Mouse (Mus musculus) activated CD4-positive, CD25-positive, alpha-beta regulatory T cell, adult 4 months (primary cell): Measurements from ENCODE around the gene Hcst. TPM values are rescaled to one million over a fixed set of nuclear protein-coding genes. Genes with fewer than 3 reads are reported as not detected.
A peak's percentile ranks its signal among the peaks of the same experiment; 100 is the strongest.

Experiments
- ATAC-seq: one replicate; pipeline ENCODE4 v1.8.0; 2017
- polyA plus RNA-seq, 2 experiments: library from polyadenylated mRNA; unstranded; fragments of 100-300 nt; shearing (Covaris generic); gene quantifications; one replicate each; pipeline ENCODE4 v1.2.1; 2017

Gene Hcst
- polyA plus RNA-seq, 2 experiments from 2014 or later: 433 to 632 TPM

DNA sequence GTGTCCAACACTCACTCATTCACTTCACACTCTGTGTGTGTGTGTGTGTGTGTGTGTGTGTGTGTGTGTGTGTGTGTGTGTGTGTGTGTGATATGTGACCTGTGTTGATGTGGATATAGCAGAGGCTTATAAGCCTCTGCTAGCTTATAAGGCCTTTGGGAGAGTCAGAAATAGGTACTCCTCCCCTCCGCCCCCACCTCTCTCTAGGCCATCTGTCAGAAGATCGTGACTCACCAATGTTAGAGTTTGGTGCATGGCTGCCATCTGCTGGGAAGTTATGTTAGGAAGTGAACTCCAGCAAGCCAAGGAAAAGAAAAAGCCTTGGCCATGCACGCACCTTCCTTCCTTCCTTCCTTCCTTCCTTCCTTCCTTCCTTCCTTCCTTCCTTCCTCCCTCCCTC, 12.1 kb upstream of the Hcst start:
- ATAC-seq: peak; percentile 81

DNA sequence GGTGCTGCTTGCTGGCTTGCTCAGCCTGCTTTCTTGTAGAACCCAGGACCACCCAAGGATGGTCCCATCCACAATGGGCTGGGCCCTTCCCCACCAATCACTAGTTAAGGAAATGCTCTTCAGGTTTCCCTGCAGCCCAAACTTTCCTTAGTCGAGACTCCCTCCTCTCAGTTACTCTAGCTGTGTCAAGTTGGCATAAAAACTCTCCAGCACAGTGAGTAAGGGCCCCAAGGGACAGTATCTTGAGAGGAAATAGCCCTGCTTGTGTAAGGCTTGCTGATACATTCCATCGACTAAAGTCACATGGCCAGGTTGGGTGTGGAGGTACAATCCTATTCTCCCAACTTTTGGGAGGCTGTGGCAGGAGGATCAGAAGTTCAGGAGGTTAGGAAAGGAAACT, 10.5 kb upstream of the Hcst start:
- ATAC-seq: no peak

DNA sequence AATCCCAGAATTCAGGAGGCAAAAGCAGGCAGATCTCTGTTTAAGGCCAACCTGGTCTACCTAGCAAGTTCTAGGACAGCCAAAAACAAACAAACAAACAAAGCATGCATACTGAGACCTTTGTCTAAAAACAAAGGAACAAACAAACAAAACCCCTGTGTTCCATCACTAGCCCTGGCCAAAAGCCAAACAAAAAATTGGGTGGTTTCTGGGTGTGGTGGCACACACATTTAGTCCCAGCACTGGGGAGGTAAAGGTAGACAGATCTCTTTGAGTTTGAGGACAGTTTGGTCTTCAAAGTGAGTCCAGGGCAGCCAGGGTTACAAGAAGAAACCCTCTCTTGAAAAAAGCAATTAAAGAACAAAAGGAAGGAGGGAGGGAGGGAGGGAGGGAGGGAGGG, 9.7 kb upstream of the Hcst start:
- ATAC-seq: no peak

DNA sequence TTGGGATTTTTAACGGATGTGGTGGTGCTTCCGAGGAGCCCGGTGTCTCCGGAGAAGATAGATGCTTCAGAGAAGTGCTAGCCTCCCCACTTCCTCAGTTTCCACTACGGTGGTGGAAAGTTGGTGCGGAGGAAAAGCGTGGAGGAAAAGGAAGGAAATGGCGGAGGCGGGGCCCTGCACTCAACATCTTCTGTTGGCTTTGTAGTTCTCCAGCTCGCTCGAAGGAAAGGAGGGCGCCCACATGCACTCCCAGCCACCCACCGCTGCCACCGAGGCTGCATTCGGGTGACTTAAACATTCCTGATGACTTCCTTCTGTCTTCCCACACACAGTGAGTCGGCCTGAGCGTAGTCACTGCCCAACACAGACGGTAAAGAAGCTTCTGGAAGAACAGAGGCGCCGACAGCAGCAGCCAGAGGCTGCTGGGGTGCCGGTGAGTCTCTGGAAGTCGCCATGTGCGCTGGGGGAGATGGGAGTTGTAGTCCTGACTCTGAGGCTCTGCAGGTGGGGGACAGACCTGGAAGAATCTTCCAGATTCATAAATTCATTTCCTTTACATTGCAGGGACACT, 3.5 kb upstream of the Hcst start:
- peak; percentile 25 for ATAC-seq

DNA sequence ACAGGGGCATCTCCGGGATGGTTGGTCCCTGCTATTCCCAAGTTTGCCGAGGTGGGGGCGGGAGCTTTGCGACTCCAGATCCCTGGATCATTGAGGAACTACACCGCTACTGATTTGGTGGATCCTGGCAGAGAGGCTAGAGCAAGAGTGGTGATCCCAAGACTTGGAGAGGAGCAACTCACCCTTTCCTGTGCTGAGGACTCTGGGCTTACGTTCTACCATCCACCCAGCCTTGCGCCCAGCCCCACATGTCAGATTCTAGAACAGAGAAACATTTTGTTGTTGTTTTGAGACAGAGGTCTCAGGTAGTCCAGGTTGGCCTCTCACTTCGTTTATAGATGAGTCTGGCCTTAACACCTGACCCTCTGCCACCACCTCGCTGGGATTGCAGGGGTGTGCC, 2.9 kb upstream of the Hcst start:
- ATAC-seq: no peak

DNA sequence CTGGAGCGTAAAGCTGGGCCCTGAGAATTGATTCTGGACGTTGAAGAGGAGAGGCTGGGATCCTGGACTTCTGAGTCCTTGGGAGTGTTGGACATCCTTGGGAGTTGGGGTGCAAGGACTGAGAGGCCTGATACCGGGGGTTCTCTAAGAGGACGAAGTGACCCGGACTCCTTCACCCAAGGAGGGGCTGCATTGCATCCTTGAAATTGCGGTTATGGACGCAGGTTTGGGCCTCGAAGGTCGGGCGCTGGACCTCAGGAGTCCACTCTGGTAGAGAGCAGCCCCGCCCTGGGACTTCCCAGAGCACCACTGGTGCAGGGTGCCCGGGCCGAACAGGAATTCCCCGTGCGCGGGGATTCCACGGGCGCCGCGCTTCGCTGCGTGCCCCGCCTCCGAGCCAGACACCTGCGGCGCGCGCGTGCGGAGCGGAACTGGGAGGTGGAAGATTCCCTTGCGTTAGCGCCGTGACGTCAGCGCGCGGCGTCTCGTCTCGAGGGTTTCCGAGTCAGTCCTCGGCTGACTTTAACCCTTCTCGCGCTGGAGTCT, 2.3 kb upstream of the Hcst start:
- peak; percentile 61 for ATAC-seq

DNA sequence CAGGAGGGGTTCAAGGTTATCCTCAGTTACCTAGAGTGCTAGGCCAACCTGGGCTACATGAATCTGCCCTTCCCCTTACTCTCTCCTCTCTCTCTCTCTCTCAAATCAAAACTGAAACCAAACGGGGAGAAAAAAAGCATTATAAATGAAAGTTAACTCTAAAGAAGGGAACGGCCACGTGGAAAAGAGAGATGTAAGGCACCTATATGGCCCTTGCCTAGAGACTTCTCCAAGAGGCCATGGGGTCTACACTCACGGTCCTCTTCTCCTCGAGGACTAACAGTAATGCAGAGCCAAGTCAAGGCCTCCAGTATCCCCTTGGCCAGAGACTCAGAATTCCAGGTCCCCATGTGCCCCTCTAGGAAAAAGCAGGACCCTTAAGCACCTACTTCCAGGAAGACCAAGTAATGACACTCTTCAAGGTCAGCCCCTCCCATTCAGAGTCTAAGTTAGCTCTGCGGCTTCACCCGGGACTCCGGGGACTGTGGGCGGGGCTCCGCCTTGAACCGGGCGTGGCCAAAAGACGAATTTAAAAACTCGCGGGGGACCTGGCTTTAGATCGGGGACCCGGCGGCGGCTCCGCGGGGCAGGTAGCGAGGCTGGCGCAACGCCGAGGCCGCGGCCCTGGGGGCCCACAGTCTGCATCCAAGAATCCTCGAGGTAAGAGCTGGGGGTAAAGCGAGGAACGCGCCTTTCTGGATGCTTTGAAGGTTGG, 1.7 kb upstream of the Hcst start, which contains the start of gene Nfkbid:
Nfkbid (plus strand) TSS at position 558 of the 715 bp plus-strand sequence.
- peak; percentile 34 for ATAC-seq

DNA sequence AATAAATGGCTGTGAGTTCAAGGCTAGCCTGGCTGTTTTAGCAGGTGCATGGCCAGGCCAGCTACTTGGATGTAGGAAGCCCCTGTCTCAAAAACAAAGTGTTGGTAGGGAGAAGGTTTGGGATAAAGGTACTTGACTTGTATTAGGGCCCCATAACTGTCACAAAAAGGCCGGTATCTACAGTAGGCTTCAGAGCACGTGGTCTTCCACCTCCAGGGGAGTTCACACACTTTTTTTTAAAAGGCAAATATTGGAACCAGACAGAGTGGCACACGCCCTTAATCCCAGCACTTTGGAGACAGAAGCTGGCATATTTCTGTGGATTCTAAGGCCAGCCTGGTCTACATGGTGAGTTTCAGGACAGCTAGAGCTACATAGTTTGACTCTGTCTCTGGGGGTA, 1.0 kb upstream of the Hcst start:
- no peak for ATAC-seq

DNA sequence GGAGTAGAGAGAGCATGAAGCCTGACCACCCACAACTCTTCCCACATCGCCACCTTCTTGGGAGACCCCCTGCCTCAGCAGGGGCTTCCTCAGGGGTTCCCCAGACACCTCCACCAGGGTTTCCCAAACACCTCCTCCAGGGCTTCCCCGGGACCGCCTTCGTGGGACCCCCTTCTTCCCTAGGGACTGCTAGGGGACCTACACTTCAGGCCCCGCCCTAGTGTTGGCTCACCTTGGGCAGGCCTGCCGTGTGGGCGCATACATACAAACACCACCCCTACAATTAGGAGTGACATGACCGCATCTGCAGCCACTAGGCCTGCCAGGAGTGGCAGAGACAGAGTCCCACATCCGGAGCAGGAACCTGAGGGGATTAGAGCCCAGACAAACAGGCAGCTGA, 1.8 kb downstream of the Hcst start:
- ATAC-seq: peak; percentile 21

DNA sequence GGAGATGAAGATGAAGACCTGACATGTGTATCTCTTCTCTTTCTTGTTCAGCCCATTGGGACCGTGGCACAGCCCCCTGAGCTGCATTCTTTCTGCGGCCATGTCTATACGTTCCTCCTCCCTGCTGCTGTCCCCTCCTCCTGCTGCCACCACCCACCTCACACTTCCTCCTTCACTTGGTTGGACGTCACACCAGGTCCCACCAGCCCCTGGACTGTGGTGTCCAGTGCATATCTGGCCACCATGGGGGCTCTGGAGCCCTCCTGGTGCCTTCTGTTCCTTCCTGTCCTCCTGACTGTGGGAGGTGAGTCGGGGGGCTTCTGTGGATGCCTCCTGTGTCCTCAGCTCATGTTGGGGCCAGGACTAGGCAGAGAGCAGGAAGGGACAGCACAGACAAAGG, 6.1 kb downstream of the Hcst start, which contains the start of gene Tyrobp:
Tyrobp (plus strand) TSS at position 165 of the 400 bp plus-strand sequence.
- no peak for ATAC-seq

DNA sequence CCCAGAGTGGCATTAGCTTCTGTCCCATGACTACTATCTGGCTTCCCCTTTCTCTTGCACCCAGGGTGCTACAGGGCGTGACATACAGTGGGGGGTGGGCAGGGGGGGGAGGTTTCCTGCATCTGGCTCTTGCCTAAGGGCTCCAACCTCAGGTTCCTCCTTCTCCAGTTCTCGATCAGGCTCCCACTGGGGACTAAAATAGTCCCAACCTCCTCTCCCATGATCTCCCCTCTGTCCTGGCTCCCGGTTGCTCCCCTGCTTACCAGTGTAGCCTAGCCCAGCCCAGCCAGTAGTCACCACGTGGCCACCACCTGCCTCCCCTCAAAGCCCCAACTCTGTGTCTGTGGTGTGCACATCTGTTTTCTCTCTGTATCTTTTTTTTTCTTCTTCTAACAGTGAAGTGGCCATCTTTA, 6.9 kb downstream of the Hcst start:
- no peak for ATAC-seq

DNA sequence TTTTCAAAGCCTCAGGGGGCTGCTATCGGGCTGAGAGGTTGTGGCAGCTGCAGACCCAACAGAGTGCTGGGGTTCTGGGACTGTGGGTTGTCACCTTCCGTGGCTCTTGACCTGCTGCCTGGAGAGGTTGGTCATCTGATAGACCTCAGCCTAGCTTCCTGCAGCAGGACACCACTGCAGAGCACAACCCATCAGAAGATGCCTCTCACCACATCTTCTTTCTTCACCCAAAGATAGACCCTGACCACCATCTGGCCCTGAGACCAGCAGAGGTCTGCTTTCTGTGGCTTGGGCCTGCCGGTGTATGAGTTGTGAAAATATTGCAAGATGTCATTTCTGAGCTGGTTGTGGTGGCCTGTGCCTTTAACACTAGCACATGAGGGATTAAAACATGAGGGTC, 8.6 kb downstream of the Hcst start:
- no peak for ATAC-seq

DNA sequence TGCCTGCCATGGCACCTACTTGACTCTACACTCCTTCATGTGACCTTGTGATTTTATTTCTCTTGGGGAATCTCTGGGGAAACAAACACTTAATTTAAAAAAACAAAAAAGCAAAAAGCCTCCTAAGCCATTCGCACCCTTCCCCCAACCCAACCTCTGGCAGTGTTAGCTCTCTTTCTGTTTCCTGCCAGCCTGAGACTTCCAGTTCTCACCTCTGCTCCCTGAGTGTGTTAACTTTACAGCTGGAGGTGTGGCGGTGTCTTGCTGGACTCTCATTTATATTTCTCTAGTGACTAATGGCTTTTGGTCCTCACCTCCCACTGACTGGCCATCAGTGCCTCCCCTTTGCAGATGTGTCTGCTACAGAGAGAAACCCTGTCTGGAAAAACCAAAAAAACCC, 9.9 kb downstream of the Hcst start:
- no peak for ATAC-seq

DNA sequence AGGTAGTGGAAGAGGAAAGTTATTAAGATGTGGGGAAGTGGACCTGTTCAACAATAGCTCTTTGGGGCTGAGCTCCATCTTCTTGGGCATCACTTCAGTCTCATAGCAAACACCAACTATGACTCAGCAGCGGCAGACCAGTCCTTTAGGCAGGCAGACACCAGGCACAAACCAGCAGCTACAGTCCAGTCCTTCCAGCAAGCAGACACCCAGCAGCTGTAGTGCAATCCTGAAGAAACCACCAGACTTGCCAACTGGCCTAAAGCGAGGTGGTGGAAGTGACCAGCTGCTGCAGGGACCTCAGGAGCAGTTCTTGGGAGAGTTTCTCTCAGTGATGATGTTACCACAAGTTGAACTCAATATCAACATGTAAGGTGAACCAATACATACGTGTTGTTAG, 11.0 kb downstream of the Hcst start:
- ATAC-seq: no peak

DNA sequence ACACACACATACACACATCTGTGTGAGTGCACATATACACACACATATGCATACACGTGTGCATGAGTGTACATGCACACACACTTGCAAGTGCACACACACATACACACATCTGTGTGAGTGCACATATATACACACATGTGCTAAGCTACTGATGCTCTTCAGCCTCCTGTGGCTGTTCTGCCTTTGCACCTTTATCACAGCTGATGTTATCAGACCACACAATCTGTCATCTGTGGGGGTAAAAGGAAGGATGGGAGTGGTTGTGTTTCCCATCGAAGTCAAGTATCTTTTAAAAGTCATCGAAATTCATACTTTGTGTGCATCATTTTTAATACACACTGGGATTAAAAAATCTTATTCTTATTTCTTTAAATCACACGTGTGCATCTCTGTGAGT, 17.3 kb downstream of the Hcst start:
- ATAC-seq: peak; percentile 54

DNA sequence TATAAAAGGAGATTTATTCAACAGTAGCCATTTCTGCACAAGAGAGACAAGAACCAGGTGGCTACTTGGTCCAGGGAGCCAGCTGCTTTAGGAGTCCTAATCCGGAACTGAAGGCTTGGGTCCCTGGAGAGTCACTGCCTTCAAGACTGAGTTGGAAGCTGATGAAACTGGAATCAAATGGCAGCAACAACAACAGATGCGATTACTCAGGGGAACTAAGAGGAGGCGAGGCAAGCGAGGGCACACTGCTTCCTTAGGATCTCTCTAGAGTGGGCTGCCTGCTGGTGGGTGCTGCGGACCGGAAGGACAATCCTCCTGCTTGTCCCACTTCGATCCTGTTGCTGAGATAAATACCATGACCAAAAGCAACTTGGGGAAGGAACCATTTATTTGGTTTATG, 20.0 kb downstream of the Hcst start:
- no peak for ATAC-seq

DNA sequence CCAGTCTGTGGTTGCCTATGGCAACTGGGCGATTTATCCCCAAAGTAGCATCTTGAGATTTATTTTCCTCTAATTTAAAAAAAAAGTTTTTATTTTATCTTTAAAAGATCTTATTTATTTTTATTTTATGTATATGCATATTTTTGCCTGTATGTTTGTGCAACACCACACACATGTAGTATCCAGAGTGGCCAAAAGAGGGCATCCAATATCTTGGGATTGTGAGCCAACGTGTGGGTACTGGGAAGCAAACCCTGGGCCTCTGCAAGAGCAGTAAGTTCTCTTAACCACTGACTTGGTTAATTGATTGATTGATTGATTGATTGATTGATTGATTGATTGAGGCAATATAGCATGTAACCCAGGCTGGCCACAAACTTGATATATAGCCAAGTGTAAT, 24.8 kb downstream of the Hcst start:
- no peak for ATAC-seq

DNA sequence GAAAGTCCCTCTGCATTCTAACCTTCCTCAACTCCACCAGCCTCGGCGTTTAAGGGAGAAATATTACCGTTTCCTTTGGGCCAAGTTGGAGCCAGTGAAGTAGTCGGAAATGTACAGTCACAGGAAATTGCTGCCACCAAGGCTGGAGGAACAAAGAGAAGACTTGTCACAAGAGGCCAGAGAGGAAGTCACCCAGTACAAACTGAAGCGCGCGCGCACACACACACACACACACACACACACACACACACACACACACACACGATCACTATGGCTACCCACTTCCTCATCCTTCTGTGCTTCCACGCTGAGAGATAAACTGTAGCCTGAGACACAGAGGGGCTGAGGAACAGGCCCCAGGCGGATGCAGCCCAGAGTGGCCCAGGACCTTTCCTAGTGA, 25.3 kb downstream of the Hcst start:
- peak; percentile 94 for ATAC-seq

DNA sequence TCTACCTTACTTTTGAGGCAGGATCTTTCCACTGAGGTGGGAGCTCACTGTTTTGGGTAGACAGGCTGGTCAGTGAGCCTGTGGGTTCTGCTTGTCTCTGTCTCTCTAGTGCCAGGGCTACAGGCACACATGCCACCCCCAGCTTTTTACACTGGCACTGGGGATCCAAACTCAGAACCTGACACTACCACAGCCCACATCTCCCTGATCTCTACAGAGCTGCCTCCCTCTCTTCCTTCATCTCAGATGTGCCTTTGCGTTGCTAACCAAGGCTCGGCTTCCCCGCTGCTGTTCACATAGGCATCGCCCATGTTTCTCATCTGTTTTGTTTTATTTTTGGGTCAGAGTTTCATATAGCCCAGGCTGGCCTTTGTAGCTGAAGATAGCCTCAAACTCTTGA, 26.0 kb downstream of the Hcst start:
- ATAC-seq: no peak

DNA sequence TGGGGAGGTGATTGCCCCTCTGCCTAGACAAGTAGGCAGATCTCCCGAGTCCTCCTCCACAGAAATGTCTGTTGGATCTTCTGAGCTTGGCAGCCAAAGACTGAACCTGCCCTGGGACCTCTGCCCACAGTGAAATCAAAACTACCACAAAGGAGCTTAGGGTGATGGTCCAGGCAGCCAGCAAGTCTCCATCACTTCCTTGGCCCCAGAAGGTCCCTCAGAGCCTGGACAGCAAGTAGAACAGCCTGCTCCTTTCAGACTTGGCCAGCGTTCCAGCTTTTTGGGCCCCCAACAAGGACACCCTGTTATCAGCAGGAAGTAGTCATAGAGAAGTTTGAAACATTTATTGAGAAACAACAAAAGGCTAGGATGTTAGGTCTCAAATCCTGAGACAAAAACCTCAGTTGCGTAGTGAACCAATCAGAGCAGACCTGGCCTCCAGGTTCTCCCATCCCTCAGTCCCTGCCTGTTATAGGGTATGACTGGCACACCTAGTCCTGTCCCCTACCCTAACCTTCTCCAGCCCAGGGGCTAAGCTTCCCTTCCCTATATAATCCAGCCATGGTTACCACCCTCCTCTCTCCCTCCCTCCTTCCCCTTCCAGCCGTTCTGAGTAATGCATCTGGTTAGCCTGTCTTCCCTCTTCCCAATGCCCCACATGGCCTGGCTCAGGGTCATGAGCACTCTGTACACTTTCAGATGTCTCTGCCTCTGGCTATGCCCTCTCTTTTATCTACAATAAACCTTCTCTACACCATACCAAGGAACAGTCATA, 26.7 kb downstream of the Hcst start:
- peak; percentile 10 for ATAC-seq

DNA sequence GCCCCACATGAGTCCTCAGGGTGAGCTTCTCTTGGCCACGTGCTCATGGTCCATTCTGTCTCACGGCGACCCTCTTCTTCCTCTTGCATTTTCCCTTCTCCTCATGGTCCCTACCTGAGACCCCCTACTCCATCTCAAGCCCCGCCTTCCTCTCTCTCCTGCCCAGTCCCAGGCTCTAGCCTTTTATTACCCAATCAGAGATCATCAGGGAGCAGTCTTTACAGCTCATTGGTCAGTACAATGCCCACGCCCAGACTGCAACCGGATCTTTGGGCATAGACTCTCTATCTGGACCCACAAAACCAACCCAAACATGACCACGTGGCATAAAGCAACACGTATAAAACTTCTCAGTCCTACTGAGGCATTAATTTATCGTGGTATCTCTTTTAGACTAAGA, 35.5 kb downstream of the Hcst start:
- no peak for ATAC-seq

DNA sequence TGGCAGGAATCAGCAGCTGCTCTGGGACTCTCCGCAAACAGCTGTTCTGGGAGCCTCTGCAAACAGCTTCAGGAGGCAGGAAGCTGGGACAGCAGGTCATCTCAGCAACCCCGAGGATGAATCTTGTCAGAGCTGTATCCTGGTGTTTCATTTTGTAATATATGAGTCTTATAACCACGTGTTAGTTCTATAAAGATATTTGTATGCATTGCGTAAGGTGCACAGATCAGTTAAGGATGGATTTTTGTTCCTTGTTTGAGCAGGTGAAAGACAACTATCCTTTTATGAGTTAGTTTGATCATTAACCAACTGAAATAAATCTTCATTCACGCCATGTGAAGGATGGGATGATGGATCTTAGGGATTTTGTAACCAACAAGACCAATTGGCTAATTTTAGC, 39.6 kb downstream of the Hcst start:
- no peak for ATAC-seq

DNA sequence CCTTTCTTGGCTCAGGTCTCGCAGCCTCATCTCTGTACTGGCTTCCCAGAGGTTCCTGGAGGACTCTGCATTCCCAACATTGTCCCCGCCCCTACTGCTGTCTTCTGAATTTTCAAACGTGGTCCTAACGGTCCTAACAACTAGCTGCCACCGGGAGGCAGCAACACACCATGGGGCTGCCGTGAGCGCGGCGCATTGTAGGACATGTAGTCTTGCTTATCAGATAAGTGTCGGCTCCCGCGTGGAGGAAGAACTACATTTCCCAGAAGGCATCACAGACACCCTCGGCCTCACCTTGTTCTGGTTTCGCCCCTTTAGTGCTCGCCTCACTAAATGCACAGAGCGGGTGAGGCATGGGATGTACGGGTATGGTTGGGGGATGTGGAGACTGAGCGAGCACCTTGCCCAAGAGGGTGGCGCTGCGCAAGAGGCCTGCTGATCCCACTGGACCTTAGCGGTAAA, 46.1 kb downstream of the Hcst start:
- ATAC-seq: peak; percentile 100
